Mouse (Mus musculus): Measurements from ENCODE around the gene Pknox2. TPM values are rescaled to one million over a fixed set of nuclear protein-coding genes. Genes with fewer than 3 reads are reported as not detected.

The Pknox2 gene
- total and polyA plus RNA-seq, 2 experiments from 2014 or later = 26.1 to 27.9 TPM

- ATAC-seq (peak; percentile 32), DNase-seq (peak; percentile 39)
- H3K9ac ChIP-seq = 0 out of 2 replicates have a peak overlapping the region, but pooled peaks have one; percentile 22
- 27% methylated on average over 8 of the region's 8 CpGs for WGBS
- H3K4me2 ChIP-seq (ENCODE audit: low read depth) = 0 out of 2 replicates have a peak overlapping the region, but pooled peaks have one; percentile 17
- peak overlapping the region; percentile 73 for H3K27ac ChIP-seq (ENCODE audit: low read depth, low read length)
- H3K4me1 ChIP-seq (ENCODE audit: insufficient read depth) = peaks cover 23% of the 10 kb centered on the region
- H3K27me3 ChIP-seq (ENCODE audit: insufficient read depth, low read length) = no peaks in the 10 kb centered on the region
- no peaks in the 10 kb centered on the region for H3K9me3 ChIP-seq (ENCODE audit: low read length)
- H3K36me3 ChIP-seq (ENCODE audit: insufficient read depth) = no peaks in the 10 kb centered on the region
- TF ChIP-seq CTCF (IDR thresholded peaks at IDR 0.05; ENCODE audit: low read depth) = no peak
- no peak overlapping the region for H3K4me3 ChIP-seq (ENCODE audit: low read depth, low read length)
Measured at GRCm38 (mm10) chr9:37177551-37177950, 30.3 kb upstream of the Pknox2 start.

- Histone ChIP-seq H3K27ac (ENCODE audit: low read depth, low read length) (peak overlapping the region; percentile 73), H3K9ac (no peak overlapping the region), H3K4me3 (ENCODE audit: low read depth, low read length) (no peak overlapping the region), H3K36me3 (ENCODE audit: insufficient read depth) (no peaks in the 10 kb centered on the region), H3K4me1 (ENCODE audit: insufficient read depth) (peaks cover 23% of the 10 kb centered on the region), H3K4me2 (ENCODE audit: low read depth) (peak overlapping the region; percentile 17; the same call in 1 of the 2 replicates), H3K9me3 (ENCODE audit: low read length) (no peaks in the 10 kb centered on the region), H3K27me3 (ENCODE audit: insufficient read depth, low read length) (no peaks in the 10 kb centered on the region)
- peak; percentile 87 for ATAC-seq
- TF ChIP-seq CTCF (IDR thresholded peaks at IDR 0.05; ENCODE audit: low read depth) = peak; percentile 94
- WGBS = 1% methylated on average over 5 of the region's 5 CpGs
- peak; percentile 81 for DNase-seq
Measured at GRCm38 (mm10) chr9:37177107-37177506, 29.9 kb upstream of the Pknox2 start.

- H3K27ac ChIP-seq (ENCODE audit: low read depth, low read length) = 0 out of 2 replicates have a peak overlapping the region, but pooled peaks have one; percentile 73
Measured at GRCm38 (mm10) chr9:37176002-37176401, 28.8 kb upstream of the Pknox2 start.

GRCm38 (mm10) chr9:37173376-37173775 is 26.2 kb upstream of the Pknox2 start:
- DNase-seq (no peak), ATAC-seq (no peak)
- no peak overlapping the region for H3K27ac ChIP-seq (ENCODE audit: low read depth, low read length)
- H3K4me1 ChIP-seq (ENCODE audit: insufficient read depth) = peaks cover 15% of the 10 kb centered on the region
- no peaks in the 10 kb centered on the region for H3K27me3 ChIP-seq (ENCODE audit: insufficient read depth, low read length)
- H3K36me3 ChIP-seq (ENCODE audit: insufficient read depth) = no peaks in the 10 kb centered on the region
- no peak overlapping the region for H3K4me2 ChIP-seq (ENCODE audit: low read depth)
- no peak overlapping the region for H3K4me3 ChIP-seq (ENCODE audit: low read depth, low read length)
- H3K9me3 ChIP-seq (ENCODE audit: low read length) = no peaks in the 10 kb centered on the region
- H3K9ac ChIP-seq = no peak overlapping the region
- no peak for TF ChIP-seq CTCF (IDR thresholded peaks at IDR 0.05; ENCODE audit: low read depth)
- WGBS = 56% methylated on average over 5 of the region's 5 CpGs

More at GRCm38 (mm10) chr9:37176002-37176401, 28.8 kb upstream of the Pknox2 start:
- no peak for TF ChIP-seq CTCF (IDR thresholded peaks at IDR 0.05; ENCODE audit: low read depth)
- 20% methylated on average over 3 of the region's 3 CpGs for WGBS
- peak; percentile 54 for ATAC-seq
- no peak overlapping the region for H3K4me2 ChIP-seq (ENCODE audit: low read depth)
- H3K4me1 ChIP-seq (ENCODE audit: insufficient read depth) = peaks cover 23% of the 10 kb centered on the region
- no peak overlapping the region for H3K4me3 ChIP-seq (ENCODE audit: low read depth, low read length)
- H3K36me3 ChIP-seq (ENCODE audit: insufficient read depth) = no peaks in the 10 kb centered on the region
- DNase-seq = peak; percentile 69
- no peaks in the 10 kb centered on the region for H3K9me3 ChIP-seq (ENCODE audit: low read length)
- H3K9ac ChIP-seq = no peak overlapping the region
- no peaks in the 10 kb centered on the region for H3K27me3 ChIP-seq (ENCODE audit: insufficient read depth, low read length)

GRCm38 (mm10) chr9:37166899-37167298 is 19.7 kb upstream of the Pknox2 start:
- DNase-seq = no peak
- Histone ChIP-seq H3K27me3 (ENCODE audit: insufficient read depth, low read length) (no peaks in the 10 kb centered on the region), H3K27ac (ENCODE audit: low read depth, low read length) (no peak overlapping the region), H3K4me1 (ENCODE audit: insufficient read depth) (no peaks in the 10 kb centered on the region), H3K4me3 (ENCODE audit: low read depth, low read length) (no peak overlapping the region), H3K9ac (no peak overlapping the region), H3K4me2 (ENCODE audit: low read depth) (no peak overlapping the region), H3K36me3 (ENCODE audit: insufficient read depth) (no peaks in the 10 kb centered on the region), H3K9me3 (ENCODE audit: low read length) (no peaks in the 10 kb centered on the region)
- ATAC-seq = no peak
- 77% methylated on average over 2 of the region's 2 CpGs for WGBS
- TF ChIP-seq CTCF (IDR thresholded peaks at IDR 0.05; ENCODE audit: low read depth) = peak; percentile 35

DNA sequence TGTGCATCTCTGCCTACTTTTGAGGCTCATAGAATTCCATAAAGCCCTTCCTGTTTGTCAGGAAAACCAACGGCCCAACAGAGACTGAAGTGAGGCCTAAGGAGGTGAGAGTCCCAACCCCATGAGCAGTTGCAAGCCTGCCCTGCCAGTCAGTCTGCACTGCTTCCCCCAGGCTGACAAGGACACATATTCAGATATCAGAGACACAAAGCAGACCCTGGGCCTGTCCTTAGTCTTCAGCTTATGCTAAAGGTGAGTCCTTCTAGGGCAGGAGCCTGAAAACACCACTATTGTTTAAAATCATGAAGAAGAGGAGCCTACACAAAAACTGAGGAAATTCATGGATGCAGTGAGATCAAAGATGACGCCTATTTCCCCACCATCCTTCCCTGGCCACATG is 13.5 kb upstream of the Pknox2 start:
- no peaks in the 10 kb centered on the region for H3K9me3 ChIP-seq (ENCODE audit: low read length)
- no peak for DNase-seq
- no peak for ATAC-seq
- no peak overlapping the region for H3K4me2 ChIP-seq (ENCODE audit: low read depth)
- WGBS = 73% methylated on average over 2 of the region's 2 CpGs
- H3K4me3 ChIP-seq (ENCODE audit: low read depth, low read length) = no peak overlapping the region
- no peak for TF ChIP-seq CTCF (IDR thresholded peaks at IDR 0.05; ENCODE audit: low read depth)
- H3K27me3 ChIP-seq (ENCODE audit: insufficient read depth, low read length) = no peaks in the 10 kb centered on the region
- no peaks in the 10 kb centered on the region for H3K36me3 ChIP-seq (ENCODE audit: insufficient read depth)
- H3K4me1 ChIP-seq (ENCODE audit: insufficient read depth) = no peaks in the 10 kb centered on the region
- no peak overlapping the region for H3K9ac ChIP-seq
- no peak overlapping the region for H3K27ac ChIP-seq (ENCODE audit: low read depth, low read length)

GRCm38 (mm10) chr9:37147886-37148285 is 679 bp upstream of the Pknox2 start:
- Histone ChIP-seq H3K9me3 (ENCODE audit: low read length) (no peaks in the 10 kb centered on the region), H3K4me1 (ENCODE audit: insufficient read depth) (peaks cover 15% of the 10 kb centered on the region), H3K36me3 (ENCODE audit: insufficient read depth) (no peaks in the 10 kb centered on the region), H3K27me3 (ENCODE audit: insufficient read depth, low read length) (no peaks in the 10 kb centered on the region), H3K9ac (no peak overlapping the region), H3K27ac (ENCODE audit: low read depth, low read length) (no peak overlapping the region), H3K4me3 (ENCODE audit: low read depth, low read length) (no peak overlapping the region), H3K4me2 (ENCODE audit: low read depth) (no peak overlapping the region)
- DNase-seq (no peak), ATAC-seq (no peak)
- WGBS = 69% methylated on average over 4 of the region's 4 CpGs
- no peak for TF ChIP-seq CTCF (IDR thresholded peaks at IDR 0.05; ENCODE audit: low read depth)
